Mouse (Mus musculus): ENCODE measurements around the gene Top3a.

DNA sequence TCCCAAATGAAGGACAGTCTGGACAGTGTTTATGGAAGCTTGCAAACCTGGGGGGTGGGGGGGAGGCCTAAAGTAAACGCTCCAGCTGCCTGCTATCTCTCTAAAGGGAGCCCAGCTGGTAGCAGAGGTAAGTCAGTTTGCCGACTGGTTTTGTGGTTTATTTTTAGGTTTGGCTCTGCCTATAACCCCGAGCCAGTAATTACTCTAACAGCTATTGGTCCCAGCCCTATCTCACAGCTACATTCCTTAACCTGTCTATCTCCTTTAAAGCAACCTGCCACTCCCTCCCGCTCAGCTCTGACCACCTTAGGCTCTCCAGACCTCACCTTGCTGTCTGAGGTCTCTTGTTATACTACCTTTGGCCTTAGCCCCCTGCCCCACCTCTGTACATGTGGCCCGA lies 57.9 kb downstream of the Top3a start:
- TF ChIP-seq TAL1 (IDR thresholded peaks at IDR 0.05; ENCODE audit: low read length), result no peak
- no peak for TF ChIP-seq GATA1 (IDR thresholded peaks at IDR 0.05; ENCODE audit: low read length)
